Mouse (Mus musculus): ENCODE measurements at regions not wholly inside any gene's neighbourhood (a gene's known extent, or its start where the extent isn't known, plus 50 kb on each side); places are given as distances from the start of the nearest gene placed in this dataset.

- Histone ChIP-seq H3K4me3 (replicated peaks) (no peak overlapping the region), H3K36me3 (replicated peaks; ENCODE audit: low read length) (no peaks in the 10 kb centered on the region), H3K27me3 (replicated peaks) (no peaks in the 10 kb centered on the region), H3K4me1 (peaks cover 43% of the 10 kb centered on the region), H3K9me3 (no peaks in the 10 kb centered on the region)
- TF ChIP-seq GATA1 (IDR thresholded peaks at IDR 0.05; ENCODE audit: borderline replicate concordance, low read length), result no peak
- no peak for TF ChIP-seq FLI1 (IDR thresholded peaks at IDR 0.05; ENCODE audit: low read length)
Observed at GRCm38 (mm10) chr14:73439802-73440309, 54.8 kb upstream of the Itm2b start.

GRCm38 (mm10) chr14:73435839-73436238 lies 50.8 kb upstream of the Itm2b start:
- Histone ChIP-seq H3K4me1 (peaks cover 48% of the 10 kb centered on the region), H3K36me3 (replicated peaks; ENCODE audit: low read length) (no peaks in the 10 kb centered on the region), H3K27me3 (replicated peaks) (no peaks in the 10 kb centered on the region), H3K4me3 (replicated peaks) (no peak overlapping the region), H3K9me3 (no peaks in the 10 kb centered on the region)
- TF ChIP-seq GATA1 (IDR thresholded peaks at IDR 0.05; ENCODE audit: borderline replicate concordance, low read length), result no peak
- no peak for TF ChIP-seq FLI1 (IDR thresholded peaks at IDR 0.05; ENCODE audit: low read length)
